Mouse (Mus musculus): ENCODE measurements around the gene Hmgcs2. TPM values are rescaled to one million over a fixed set of nuclear protein-coding genes. Genes with fewer than 3 reads are reported as not detected.
"Not testable (repeated sequence)": the region's sequence is repeated elsewhere in the genome, so short reads cannot be mapped to it uniquely, and the experiment has no call there.

The Hmgcs2 gene
- polyA plus RNA-seq, 1 experiment from 2014 or later: 4.0 TPM

GRCm38 (mm10) chr3:98319190-98319589 lies 39.0 kb downstream of the Hmgcs2 start:
- H3K4me2 ChIP-seq (replicated peaks): no peak overlapping the region
- H3K27me3 ChIP-seq: no peaks in the 10 kb centered on the region
- H3K36me3 ChIP-seq: peaks cover 22% of the 10 kb centered on the region
- no peak overlapping the region for H3K9ac ChIP-seq
- H3K9me3 ChIP-seq (replicated peaks): no peaks in the 10 kb centered on the region
- 10% methylated on average over 2 of the region's 2 CpGs for WGBS
- H3K4me1 ChIP-seq: peaks cover 36% of the 10 kb centered on the region
- ATAC-seq (ENCODE audit: low FRiP score): peak; percentile 89
- H3K27ac ChIP-seq: peak overlapping the region; percentile 88
- H3K4me3 ChIP-seq: no peak overlapping the region

DNA sequence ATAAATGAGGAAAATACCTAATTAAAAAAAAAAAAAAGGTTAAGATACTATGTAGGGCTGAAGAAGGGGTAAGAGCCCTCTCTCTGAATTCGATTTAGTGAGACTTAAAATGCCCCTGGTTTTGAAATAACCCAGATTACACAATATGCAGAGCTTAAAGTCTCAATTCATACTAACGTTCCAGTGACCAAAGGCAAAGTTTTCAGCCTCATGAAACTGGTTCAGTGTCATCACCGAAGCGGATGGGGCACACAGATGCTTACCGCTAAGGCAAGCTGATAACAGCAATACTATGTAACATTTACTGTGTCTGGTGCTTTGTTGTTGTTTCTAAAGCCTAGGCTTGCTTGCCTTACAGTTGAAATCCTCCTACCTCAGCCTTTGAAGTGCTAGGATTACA lies 42.0 kb downstream of the Hmgcs2 start:
- no peak overlapping the region for H3K4me2 ChIP-seq (replicated peaks)
- H3K4me3 ChIP-seq: no peak overlapping the region
- H3K9me3 ChIP-seq (replicated peaks): no peaks in the 10 kb centered on the region
- H3K27ac ChIP-seq: no peak overlapping the region
- no peak overlapping the region for H3K9ac ChIP-seq
- H3K27me3 ChIP-seq: no peaks in the 10 kb centered on the region
- H3K36me3 ChIP-seq: peaks cover 39% of the 10 kb centered on the region
- no peak for ATAC-seq (ENCODE audit: low FRiP score)
- WGBS: 94% methylated on average over 5 of the region's 5 CpGs
- H3K4me1 ChIP-seq: peaks cover 40% of the 10 kb centered on the region

- no peaks in the 10 kb centered on the region for H3K9me3 ChIP-seq (replicated peaks)
- ATAC-seq (ENCODE audit: low FRiP score): peak; percentile 21; the same call in 1 of the 2 replicates
- H3K9ac ChIP-seq: no peak overlapping the region
- 47% methylated on average over 9 of the region's 9 CpGs for WGBS
- H3K27me3 ChIP-seq: no peaks in the 10 kb centered on the region
- no peak overlapping the region for H3K4me2 ChIP-seq (replicated peaks)
- H3K4me1 ChIP-seq: peaks cover 23% of the 10 kb centered on the region
- H3K36me3 ChIP-seq: peaks cover 57% of the 10 kb centered on the region
- H3K4me3 ChIP-seq: no peak overlapping the region
- peak overlapping the region; percentile 49 for H3K27ac ChIP-seq
Measured at GRCm38 (mm10) chr3:98324235-98324634, 44.0 kb downstream of the Hmgcs2 start.

- Histone ChIP-seq H3K4me1 (peaks cover 36% of the 10 kb centered on the region), H3K27ac (no peak overlapping the region), H3K4me2 (replicated peaks) (no peak overlapping the region), H3K9me3 (replicated peaks) (no peaks in the 10 kb centered on the region), H3K36me3 (peaks cover 34% of the 10 kb centered on the region), H3K9ac (no peak overlapping the region), H3K4me3 (no peak overlapping the region), H3K27me3 (no peaks in the 10 kb centered on the region; the same call in 1 of the 2 replicates)
- ATAC-seq (ENCODE audit: low FRiP score): no peak
- WGBS: 85% methylated on average over 2 of the region's 2 CpGs
Measured at GRCm38 (mm10) chr3:98334010-98334409, 53.8 kb downstream of the Hmgcs2 start.

- peaks cover 37% of the 10 kb centered on the region for H3K4me1 ChIP-seq
- no peaks in the 10 kb centered on the region; the same call in 1 of the 2 replicates for H3K27me3 ChIP-seq
- H3K9ac ChIP-seq: no peak overlapping the region
- no peak overlapping the region for H3K4me3 ChIP-seq
- H3K36me3 ChIP-seq: peaks cover 24% of the 10 kb centered on the region
- no peak for ATAC-seq (ENCODE audit: low FRiP score)
- no peaks in the 10 kb centered on the region for H3K9me3 ChIP-seq (replicated peaks)
- H3K4me2 ChIP-seq (replicated peaks): peak overlapping the region; percentile 25; the same call in 1 of the 2 replicates
- H3K27ac ChIP-seq: no peak overlapping the region
Measured at GRCm38 (mm10) chr3:98335331-98335730, 55.1 kb downstream of the Hmgcs2 start.

GRCm38 (mm10) chr3:98335886-98336285 lies 55.7 kb downstream of the Hmgcs2 start:
- Histone ChIP-seq H3K4me3 (no peak overlapping the region), H3K27ac (no peak overlapping the region), H3K9me3 (replicated peaks) (no peaks in the 10 kb centered on the region), H3K27me3 (no peaks in the 10 kb centered on the region; the same call in 1 of the 2 replicates), H3K4me1 (peaks cover 37% of the 10 kb centered on the region), H3K9ac (no peak overlapping the region), H3K36me3 (peaks cover 24% of the 10 kb centered on the region), H3K4me2 (replicated peaks) (peak overlapping the region; percentile 25; the same call in 1 of the 2 replicates)
- ATAC-seq (ENCODE audit: low FRiP score): no peak
- 82% methylated on average over 7 of the region's 7 CpGs for WGBS

GRCm38 (mm10) chr3:98336661-98337654 lies 56.7 kb downstream of the Hmgcs2 start:
- 0 out of 2 replicates have a peak overlapping the region, but pooled peaks have one; percentile 69 for H3K4me3 ChIP-seq

DNA sequence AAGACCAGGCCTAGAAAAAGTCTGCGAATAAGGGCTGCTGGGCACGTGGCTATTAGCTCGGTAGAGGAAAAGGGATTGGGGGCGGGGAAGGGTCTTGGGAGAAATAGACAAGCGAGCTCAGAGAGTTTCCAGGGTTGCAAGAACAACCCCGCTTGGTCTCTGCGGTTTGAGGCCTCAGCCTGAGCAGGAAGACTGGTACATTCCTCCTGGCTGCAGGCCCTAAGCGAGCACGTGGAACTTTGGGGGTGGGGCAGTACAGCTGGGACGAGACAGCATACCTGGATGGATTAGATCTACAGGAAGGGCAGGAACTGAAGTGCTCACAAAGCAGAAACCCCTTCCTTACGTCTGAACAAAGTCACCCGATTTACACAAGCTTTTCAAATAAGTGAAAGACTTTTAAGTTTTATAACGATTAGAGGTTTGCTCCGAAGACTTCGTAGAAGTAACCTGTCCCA lies 58.4 kb downstream of the Hmgcs2 start:
- peak overlapping the region; percentile 75; the same call in 1 of the 2 replicates for H3K27ac ChIP-seq
- peak overlapping the region; percentile 99 for H3K4me2 ChIP-seq (replicated peaks)
- H3K36me3 ChIP-seq: peaks cover 5% of the 10 kb centered on the region; the same call in 1 of the 2 replicates
- H3K4me3 ChIP-seq: peak overlapping the region; percentile 69
- peak overlapping the region; percentile 80 for H3K9ac ChIP-seq
- H3K9me3 ChIP-seq (replicated peaks): no peaks in the 10 kb centered on the region
- no peaks in the 10 kb centered on the region; the same call in 1 of the 2 replicates for H3K27me3 ChIP-seq
- 0 out of 2 replicates have a peak, but pooled peaks have one; percentile 30 for ATAC-seq (ENCODE audit: low FRiP score)
- peaks cover 37% of the 10 kb centered on the region for H3K4me1 ChIP-seq
- WGBS: 4% methylated on average over 15 of the region's 15 CpGs

More at GRCm38 (mm10) chr3:98336661-98337654, 56.7 kb downstream of the Hmgcs2 start:
- Histone ChIP-seq H3K4me1 (peaks cover 37% of the 10 kb centered on the region), H3K27me3 (no peaks in the 10 kb centered on the region; the same call in 1 of the 2 replicates), H3K9ac (no peak overlapping the region), H3K9me3 (replicated peaks) (no peaks in the 10 kb centered on the region), H3K27ac (no peak overlapping the region), H3K36me3 (peaks cover 15% of the 10 kb centered on the region; the same call in 1 of the 2 replicates), H3K4me2 (replicated peaks) (peak overlapping the region; percentile 99)
- no peak for ATAC-seq (ENCODE audit: low FRiP score)
- WGBS: 64% methylated on average over 22 of the region's 22 CpGs

GRCm38 (mm10) chr3:98339097-98339705 lies 59.0 kb downstream of the Hmgcs2 start:
- Histone ChIP-seq H3K9me3 (replicated peaks) (no peaks in the 10 kb centered on the region), H3K4me2 (replicated peaks) (peak overlapping the region; percentile 99), H3K9ac (peak overlapping the region; percentile 80), H3K4me3 (peak overlapping the region; percentile 69), H3K27me3 (no peaks in the 10 kb centered on the region; the same call in 1 of the 2 replicates), H3K27ac (peak overlapping the region; percentile 75), H3K4me1 (peaks cover 37% of the 10 kb centered on the region), H3K36me3 (no peaks in the 10 kb centered on the region)
- under 1% methylated on average over 44 of the region's 46 CpGs for WGBS
- peak; percentile 59 for ATAC-seq (ENCODE audit: low FRiP score)

GRCm38 (mm10) chr3:98339706-98340109 lies 59.5 kb downstream of the Hmgcs2 start, which contains the start of gene Phgdh:
Gene Phgdh, minus strand, starts transcription at chr3:98339990.
- H3K36me3 ChIP-seq; H3K27me3 ChIP-seq; H3K9me3 ChIP-seq (replicated peaks): not testable (repeated sequence)
- Histone ChIP-seq H3K27ac (peak within 1 kb of the TSS; percentile 75), H3K9ac (peak within 1 kb of the TSS; percentile 80), H3K4me2 (replicated peaks) (peak within 1 kb of the TSS; percentile 99), H3K4me3 (peak within 1 kb of the TSS; percentile 69), H3K4me1 (peaks cover 37% of the 10 kb centered on the region)
- ATAC-seq (ENCODE audit: low FRiP score): peak; percentile 81
- 0% methylated on average over 10 of the region's 10 CpGs for WGBS

- no peak overlapping the region for H3K4me2 ChIP-seq (replicated peaks)
- H3K4me3 ChIP-seq: no peak overlapping the region
- H3K9ac ChIP-seq: no peak overlapping the region
- no peak overlapping the region for H3K27ac ChIP-seq
- H3K36me3 ChIP-seq: no peaks in the 10 kb centered on the region
- no peaks in the 10 kb centered on the region for H3K9me3 ChIP-seq (replicated peaks)
- 86% methylated on average over 17 of the region's 17 CpGs for WGBS
- H3K4me1 ChIP-seq: peaks cover 28% of the 10 kb centered on the region
- no peaks in the 10 kb centered on the region for H3K27me3 ChIP-seq
- ATAC-seq (ENCODE audit: low FRiP score): no peak
Measured at GRCm38 (mm10) chr3:98340818-98341594, 60.8 kb downstream of the Hmgcs2 start.

All from hindbrain, embryonic 12.5 days (tissue).